Mouse (Mus musculus): Measurements from ENCODE around the gene Notch1. TPM values are rescaled to one million over a fixed set of nuclear protein-coding genes. Genes with fewer than 3 reads are reported as not detected.

The Notch1 gene
- polyA plus RNA-seq, 1 experiment from 2014 or later = 66.8 TPM

GRCm38 (mm10) chr2:26410931-26411411, 105.5 kb downstream of the Notch1 start:
- H3K27me3 ChIP-seq (ENCODE audit: control insufficient read depth, insufficient read depth, low read length) = no peaks in the 10 kb centered on the region
- no peak for DNase-seq (ENCODE audit: low spot score)
- H3K4me1 ChIP-seq (replicated peaks; ENCODE audit: control insufficient read depth, insufficient read depth, low read length) = peaks cover 15% of the 10 kb centered on the region
- H3K4me2 ChIP-seq (replicated peaks; ENCODE audit: low read depth, low read length) = no peak overlapping the region
- WGBS = 91% methylated on average over 4 of the region's 5 CpGs
- H3K36me3 ChIP-seq (ENCODE audit: control insufficient read depth, insufficient read depth, low read length) = peaks cover 4% of the 10 kb centered on the region
- no peak overlapping the region for H3K4me3 ChIP-seq (ENCODE audit: low read depth, low read length)
- H3K27ac ChIP-seq (ENCODE audit: low read depth, low read length) = no peak overlapping the region
- H3K9ac ChIP-seq (ENCODE audit: low read depth, low read length) = no peak overlapping the region
- no peak for ATAC-seq (ENCODE audit: low FRiP score)
- no peaks in the 10 kb centered on the region for H3K9me3 ChIP-seq (ENCODE audit: control insufficient read depth, low read length)

- DNase-seq (ENCODE audit: low spot score) (no peak), ATAC-seq (ENCODE audit: low FRiP score) (no peak)
- no peaks in the 10 kb centered on the region for H3K9me3 ChIP-seq (ENCODE audit: control insufficient read depth, low read length)
- no peak overlapping the region for H3K27ac ChIP-seq (ENCODE audit: low read depth, low read length)
- no peak overlapping the region for H3K4me2 ChIP-seq (replicated peaks; ENCODE audit: low read depth, low read length)
- H3K9ac ChIP-seq (ENCODE audit: low read depth, low read length) = no peak overlapping the region
- no peak overlapping the region for H3K4me3 ChIP-seq (ENCODE audit: low read depth, low read length)
- 71% methylated on average over 5 of the region's 5 CpGs for WGBS
- peaks cover 4% of the 10 kb centered on the region for H3K36me3 ChIP-seq (ENCODE audit: control insufficient read depth, insufficient read depth, low read length)
- no peaks in the 10 kb centered on the region for H3K27me3 ChIP-seq (ENCODE audit: control insufficient read depth, insufficient read depth, low read length)
- H3K4me1 ChIP-seq (replicated peaks; ENCODE audit: control insufficient read depth, insufficient read depth, low read length) = peaks cover 17% of the 10 kb centered on the region
Measured at GRCm38 (mm10) chr2:26410091-26410490, 106.4 kb downstream of the Notch1 start.

- Histone ChIP-seq H3K36me3 (ENCODE audit: control insufficient read depth, insufficient read depth, low read length) (peaks cover 4% of the 10 kb centered on the region), H3K9ac (ENCODE audit: low read depth, low read length) (no peak overlapping the region; the same call in 1 of the 2 replicates)
Measured at GRCm38 (mm10) chr2:26409362-26409761, 107.1 kb downstream of the Notch1 start.

GRCm38 (mm10) chr2:26408515-26409356, 107.7 kb downstream of the Notch1 start, which contains the start of gene Inpp5e:
TSS of gene Inpp5e (minus strand) at chr2:26409203.
- Histone ChIP-seq H3K27ac (ENCODE audit: low read depth, low read length) (peak within 1 kb of the TSS; percentile 75), H3K36me3 (ENCODE audit: control insufficient read depth, insufficient read depth, low read length) (peaks cover 4% of the 10 kb centered on the region), H3K27me3 (ENCODE audit: control insufficient read depth, insufficient read depth, low read length) (no peaks in the 10 kb centered on the region), H3K4me1 (replicated peaks; ENCODE audit: control insufficient read depth, insufficient read depth, low read length) (peaks cover 17% of the 10 kb centered on the region), H3K4me3 (ENCODE audit: low read depth, low read length) (peak within 1 kb of the TSS; percentile 90), H3K4me2 (replicated peaks; ENCODE audit: low read depth, low read length) (peak within 1 kb of the TSS; percentile 92), H3K9ac (ENCODE audit: low read depth, low read length) (peak within 1 kb of the TSS; percentile 92), H3K9me3 (ENCODE audit: control insufficient read depth, low read length) (no peaks in the 10 kb centered on the region)
- peak; percentile 96 for ATAC-seq (ENCODE audit: low FRiP score)
- WGBS = under 1% methylated on average over 43 of the region's 57 CpGs
- peak; percentile 99 for DNase-seq (ENCODE audit: low spot score)

More at GRCm38 (mm10) chr2:26409362-26409761, 107.1 kb downstream of the Notch1 start:
- no peaks in the 10 kb centered on the region for H3K27me3 ChIP-seq (ENCODE audit: control insufficient read depth, insufficient read depth, low read length)
- peaks cover 17% of the 10 kb centered on the region for H3K4me1 ChIP-seq (replicated peaks; ENCODE audit: control insufficient read depth, insufficient read depth, low read length)
- no peaks in the 10 kb centered on the region for H3K9me3 ChIP-seq (ENCODE audit: control insufficient read depth, low read length)
- no peak for DNase-seq (ENCODE audit: low spot score)
- no peak overlapping the region for H3K27ac ChIP-seq (ENCODE audit: low read depth, low read length)
- 56% methylated on average over 3 of the region's 3 CpGs for WGBS
- no peak overlapping the region; the same call in 1 of the 2 replicates for H3K4me3 ChIP-seq (ENCODE audit: low read depth, low read length)
- no peak overlapping the region; the same call in 1 of the 2 replicates for H3K4me2 ChIP-seq (replicated peaks; ENCODE audit: low read depth, low read length)
- ATAC-seq (ENCODE audit: low FRiP score) = peak; percentile 31; the same call in 1 of the 2 replicates

Other genes starting within 250 kb of the Notch1 start
- 0.07 and 0.19 TPM in 2 replicates for gene Ccdc187, start 222.1 kb downstream of the Notch1 start, polyA plus RNA-seq (2014; fragmentation: Nextera tagmentation; extraction: Ambion mirVana)
- 46.9 and 48.5 TPM in 2 replicates for gene Gpsm1, start 201.1 kb downstream of the Notch1 start, polyA plus RNA-seq (2014; fragmentation: Nextera tagmentation; extraction: Ambion mirVana)
- gene Dnlz, start 164.6 kb downstream of the Notch1 start, polyA plus RNA-seq (2014; fragmentation: Nextera tagmentation; extraction: Ambion mirVana) = 27.3 and 29.6 TPM in 2 replicates
- gene Card9, start 155.7 kb downstream of the Notch1 start, polyA plus RNA-seq (2014; fragmentation: Nextera tagmentation; extraction: Ambion mirVana) = 0.21 and 0.36 TPM in 2 replicates
- 22.1 and 23.6 TPM in 2 replicates for gene Snapc4, start 136.0 kb downstream of the Notch1 start, polyA plus RNA-seq (2014; fragmentation: Nextera tagmentation; extraction: Ambion mirVana)
- 133 and 140 TPM in 2 replicates for gene Entr1, start 127.3 kb downstream of the Notch1 start, polyA plus RNA-seq (2014; fragmentation: Nextera tagmentation; extraction: Ambion mirVana)
- gene Pmpca, start 127.3 kb downstream of the Notch1 start, polyA plus RNA-seq (2014; fragmentation: Nextera tagmentation; extraction: Ambion mirVana) = 94.4 and 108 TPM in 2 replicates
- gene Inpp5e, start 107.5 kb downstream of the Notch1 start, polyA plus RNA-seq (2014; fragmentation: Nextera tagmentation; extraction: Ambion mirVana) = 23.1 and 23.9 TPM in 2 replicates
- 29.6 and 31.2 TPM in 2 replicates for gene Sec16a, start 71.4 kb downstream of the Notch1 start, polyA plus RNA-seq (2014; fragmentation: Nextera tagmentation; extraction: Ambion mirVana)
- gene Egfl7, start 63.4 kb upstream of the Notch1 start, polyA plus RNA-seq (2014; fragmentation: Nextera tagmentation; extraction: Ambion mirVana) = 62.7 and 65.2 TPM in 2 replicates
- not detected in 2 replicates for gene Gm20532, start 70.0 kb upstream of the Notch1 start, polyA plus RNA-seq (2014; fragmentation: Nextera tagmentation; extraction: Ambion mirVana)
- gene Agpat2, start 87.8 kb upstream of the Notch1 start, polyA plus RNA-seq (2014; fragmentation: Nextera tagmentation; extraction: Ambion mirVana) = 7.3 and 7.5 TPM in 2 replicates
- gene Fam69b, start 111.8 kb upstream of the Notch1 start, polyA plus RNA-seq (2014; fragmentation: Nextera tagmentation; extraction: Ambion mirVana) = 38.4 and 45.5 TPM in 2 replicates
- not detected in 2 replicates for gene Lcn4, start 154.6 kb upstream of the Notch1 start, polyA plus RNA-seq (2014; fragmentation: Nextera tagmentation; extraction: Ambion mirVana)

All from hindbrain, embryonic 11.5 days (tissue).